Mouse (Mus musculus) forebrain, postnatal 0 days (tissue): ENCODE results near the gene Rps3. TPM values are rescaled to one million over a fixed set of nuclear protein-coding genes. Genes with fewer than 3 reads are reported as not detected.

ENCODE experiments used
- ATAC-seq: fragments of 200-750 bp; cut with Nextera tagmentation; 2 replicates; pipeline ENCODE4 v1.8.0; 2017; ENCODE audit warnings: mild to moderate bottlenecking, moderate library complexity
- DNase-seq: peaks from one replicate; pipeline ENCODE4 v3.0.0-alpha.2; 2015
- H3K27ac ChIP-seq: fragments of 300-500 bp; sonication (generic); 2 replicates; pipeline ENCODE4 v1.5.1; 2014; ENCODE audit warnings: low read depth, mild to moderate bottlenecking, antibody characterized with exemption, low read length, moderate library complexity, mixed read lengths
- H3K27me3 ChIP-seq: fragments of 300-500 bp; sonication (generic); 2 replicates; pipeline ENCODE4 v1.6.1; 2014; ENCODE audit warnings: mild to moderate bottlenecking, low read length, mixed read lengths; ENCODE audit not compliant: insufficient read depth
- H3K36me3 ChIP-seq: fragments of 300-500 bp; sonication (generic); 2 replicates; pipeline ENCODE4 v1.6.1; 2014; ENCODE audit warnings: mild to moderate bottlenecking, moderate library complexity; ENCODE audit not compliant: insufficient read depth
- H3K4me1 ChIP-seq: fragments of 300-500 bp; sonication (generic); 2 replicates; pipeline ENCODE4 v1.6.1; 2014; ENCODE audit warnings: antibody characterized with exemption; ENCODE audit not compliant: insufficient read depth
- H3K4me2 ChIP-seq: fragments of 300-500 bp; sonication (generic); 2 replicates; pipeline ENCODE4 v1.6.1; 2014; ENCODE audit warnings: low read depth, mild to moderate bottlenecking, moderate library complexity
- H3K4me3 ChIP-seq: fragments of 300-500 bp; sonication (generic); 2 replicates; pipeline ENCODE4 v1.5.1; 2014; ENCODE audit warnings: low read depth, low read length, mixed read lengths
- H3K9ac ChIP-seq: fragments of 300-500 bp; sonication (generic); 2 replicates; pipeline ENCODE4 v1.6.1; 2014; ENCODE audit warnings: mild to moderate bottlenecking
- H3K9me3 ChIP-seq: fragments of 300-500 bp; sonication (generic); 2 replicates; pipeline ENCODE4 v1.6.1; 2016; ENCODE audit warnings: low read length
- CTCF ChIP-seq: sonication (generic); IDR thresholded peaks from 2 replicates; pipeline ENCODE4 v1.5.1; 2016; ENCODE audit warnings: antibody characterized with exemption, control low read depth, low read depth
- WGBS: fragments of 180-500 bp; shearing (Covaris S2); extraction: QIAGEN DNeasy Blood & Tissue Kit; methylation state at CpG from one replicate; pipeline ENCODE4 v1.1.7; 2014; 5-methylcytosine and 5-hydroxymethylcytosine counted together
- polyA plus RNA-seq: library from polyadenylated mRNA; unstranded; fragments of >200 nt; fragmentation: Nextera tagmentation; extraction: Ambion mirVana; gene quantifications from 2 replicates; pipeline ENCODE4 v1.2.1, GENCODE M21; 2015
- total RNA-seq: library from RNA; depleted of rRNA; stranded (reverse); fragments of >200 nt; gene quantifications from 2 replicates; pipeline ENCODE4 v1.2.3, GENCODE M21; 2014

Gene Rps3
- total and polyA plus RNA-seq, 2 experiments from 2014 or later: 543 to 1,114 TPM

DNA sequence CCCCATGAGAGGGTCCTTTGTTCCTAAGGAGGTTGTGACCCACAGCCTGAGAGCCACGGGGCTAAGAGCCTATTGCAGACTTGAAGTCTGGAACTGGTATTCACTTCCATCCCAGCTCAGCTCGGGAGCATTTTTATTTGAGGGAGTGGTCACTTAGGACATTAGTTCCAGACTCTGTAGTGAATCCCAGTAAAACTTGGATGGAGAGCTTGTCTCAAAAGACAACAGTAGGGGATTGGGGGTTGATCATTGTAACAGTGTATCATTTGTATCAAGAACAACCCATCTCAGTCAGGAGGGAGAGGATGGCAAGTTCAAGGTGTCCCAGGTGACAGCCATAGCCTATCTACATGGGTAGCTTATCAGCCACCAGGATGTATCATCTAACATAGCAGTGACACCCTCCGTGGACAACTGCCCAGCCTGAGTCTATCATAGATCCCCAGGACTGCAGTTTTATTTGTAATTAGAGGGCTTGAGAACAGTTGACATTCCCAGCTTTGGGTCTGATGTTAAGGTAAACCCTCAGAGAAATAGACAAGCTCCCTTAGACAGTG lies 6.9 kb downstream of the Rps3 start:
- H3K4me2 ChIP-seq: no peak overlapping the region
- no peaks in the 10 kb centered on the region for H3K27me3 ChIP-seq
- no peak for TF ChIP-seq CTCF
- WGBS: 49% methylated on average over 3 of the region's 3 CpGs
- ATAC-seq: no peak
- H3K9ac ChIP-seq: no peak overlapping the region
- no peak overlapping the region for H3K27ac ChIP-seq
- peaks cover 67% of the 10 kb centered on the region for H3K36me3 ChIP-seq
- H3K4me1 ChIP-seq: no peaks in the 10 kb centered on the region
- no peak for DNase-seq
- no peak overlapping the region for H3K4me3 ChIP-seq
- H3K9me3 ChIP-seq: no peaks in the 10 kb centered on the region

- WGBS: 75% methylated on average over 2 of the region's 2 CpGs
- H3K27me3 ChIP-seq: no peaks in the 10 kb centered on the region
- no peak overlapping the region for H3K4me3 ChIP-seq
- no peak overlapping the region for H3K9ac ChIP-seq
- H3K4me2 ChIP-seq: no peak overlapping the region
- no peaks in the 10 kb centered on the region for H3K4me1 ChIP-seq
- ATAC-seq: no peak
- no peak for TF ChIP-seq CTCF
- no peak overlapping the region for H3K27ac ChIP-seq
- peaks cover 58% of the 10 kb centered on the region for H3K36me3 ChIP-seq
- H3K9me3 ChIP-seq: no peaks in the 10 kb centered on the region
- DNase-seq: no peak
These were observed 8.0 kb downstream of the Rps3 start for GRCm38 (mm10) chr7:99475562-99475911.

- Histone ChIP-seq H3K4me3 (no peak overlapping the region), H3K27ac (no peak overlapping the region), H3K27me3 (no peaks in the 10 kb centered on the region), H3K36me3 (peaks cover 53% of the 10 kb centered on the region), H3K9ac (no peak overlapping the region), H3K4me2 (no peak overlapping the region), H3K9me3 (no peaks in the 10 kb centered on the region), H3K4me1 (no peaks in the 10 kb centered on the region)
- no peak for TF ChIP-seq CTCF
- ATAC-seq (peak; percentile 39), DNase-seq (no peak)
- WGBS: 62% methylated on average over 12 of the region's 12 CpGs
These were observed 8.5 kb downstream of the Rps3 start for GRCm38 (mm10) chr7:99474836-99475561.

DNA sequence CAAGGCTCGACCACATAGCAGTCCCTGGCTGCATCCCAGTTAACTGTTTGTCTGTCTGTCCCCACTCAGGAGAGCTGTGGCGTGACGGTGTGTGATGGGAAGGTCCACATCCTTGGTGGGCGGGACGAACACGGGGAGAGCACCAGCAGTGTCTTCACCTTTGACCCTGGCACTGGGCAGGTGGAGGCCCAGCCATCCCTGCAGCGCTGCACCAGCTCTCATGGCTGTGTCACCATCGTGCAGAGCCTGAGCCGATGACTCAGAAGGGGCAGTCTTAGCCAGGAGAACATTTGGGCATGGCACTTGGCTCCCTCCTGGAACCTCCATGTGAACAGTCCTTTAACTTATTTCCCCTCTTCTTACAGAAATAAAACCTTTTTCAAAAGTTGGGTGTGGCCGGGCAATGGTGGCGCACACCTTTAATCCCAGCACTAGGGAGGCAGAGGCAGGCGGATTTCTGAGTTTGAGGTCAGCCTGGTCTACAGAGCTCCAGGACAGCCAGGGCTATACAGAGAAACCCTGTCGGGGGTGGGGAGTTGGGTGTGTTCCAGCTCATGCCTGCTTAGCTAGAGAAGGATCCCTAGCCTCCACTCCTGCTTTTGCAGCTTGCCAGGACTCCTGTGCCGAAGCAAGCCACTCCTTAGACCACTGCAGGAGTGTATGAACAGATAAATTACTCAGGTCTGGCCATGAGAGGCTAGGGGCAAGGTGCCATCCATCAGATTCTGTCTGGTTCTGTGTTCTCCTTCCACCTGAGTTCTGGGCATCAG lies 9.7 kb downstream of the Rps3 start:
- no peak overlapping the region for H3K27ac ChIP-seq
- no peak overlapping the region for H3K9ac ChIP-seq
- no peak for TF ChIP-seq CTCF
- WGBS: 84% methylated on average over 14 of the region's 14 CpGs
- no peaks in the 10 kb centered on the region for H3K27me3 ChIP-seq
- ATAC-seq (no peak), DNase-seq (no peak)
- H3K4me3 ChIP-seq: no peak overlapping the region
- H3K36me3 ChIP-seq: peaks cover 41% of the 10 kb centered on the region
- H3K9me3 ChIP-seq: no peaks in the 10 kb centered on the region
- H3K4me2 ChIP-seq: no peak overlapping the region
- H3K4me1 ChIP-seq: no peaks in the 10 kb centered on the region

DNA sequence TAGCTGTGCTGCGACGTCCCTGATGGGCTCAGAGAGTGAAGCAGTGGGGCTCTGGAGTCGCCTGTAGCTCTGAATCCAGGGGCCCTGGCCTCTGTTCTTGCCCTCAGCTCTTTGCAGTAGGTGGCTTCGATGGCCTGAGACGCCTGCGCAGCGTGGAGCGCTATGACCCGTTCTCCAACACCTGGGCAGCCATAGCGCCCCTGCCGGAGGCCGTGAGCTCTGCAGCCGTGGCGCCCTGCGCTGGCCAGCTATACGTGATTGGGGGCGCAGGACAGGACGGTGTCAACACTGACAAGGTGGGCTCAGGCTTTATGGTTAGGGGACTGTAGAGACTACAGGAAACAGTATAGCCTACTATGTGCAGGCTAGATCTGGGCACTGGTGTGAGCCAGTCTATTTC lies 12.0 kb downstream of the Rps3 start:
- Histone ChIP-seq H3K27ac (no peak overlapping the region), H3K4me3 (no peak overlapping the region), H3K4me2 (no peak overlapping the region), H3K4me1 (peaks cover 10% of the 10 kb centered on the region; the same call in 1 of the 2 replicates), H3K9ac (no peak overlapping the region), H3K27me3 (no peaks in the 10 kb centered on the region), H3K9me3 (no peaks in the 10 kb centered on the region), H3K36me3 (peaks cover 24% of the 10 kb centered on the region)
- DNase-seq (no peak), ATAC-seq (no peak)
- WGBS: 57% methylated on average over 18 of the region's 18 CpGs
- peak; percentile 39 for TF ChIP-seq CTCF

- Histone ChIP-seq H3K4me2 (no peak overlapping the region), H3K4me3 (no peak overlapping the region), H3K27me3 (no peaks in the 10 kb centered on the region), H3K9me3 (no peaks in the 10 kb centered on the region), H3K36me3 (peaks cover 19% of the 10 kb centered on the region), H3K4me1 (peaks cover 21% of the 10 kb centered on the region), H3K27ac (0 out of 2 replicates have a peak overlapping the region, but pooled peaks have one; percentile 95), H3K9ac (peak overlapping the region; percentile 71; the same call in 1 of the 2 replicates)
- DNase-seq: no peak
- WGBS: 85% methylated on average over 17 of the region's 17 CpGs
- TF ChIP-seq CTCF: no peak
- no peak for ATAC-seq
These were observed 13.7 kb downstream of the Rps3 start for GRCm38 (mm10) chr7:99469680-99470405.
